Mouse (Mus musculus) urinary bladder, postnatal 14 days (tissue): ENCODE data around the gene Pus7l.

ENCODE experiments used
- DNase-seq: peaks from one replicate; pipeline ENCODE4 v3.0.0; 2021; ENCODE audit warnings: low spot score

Gene Pus7l

DNA sequence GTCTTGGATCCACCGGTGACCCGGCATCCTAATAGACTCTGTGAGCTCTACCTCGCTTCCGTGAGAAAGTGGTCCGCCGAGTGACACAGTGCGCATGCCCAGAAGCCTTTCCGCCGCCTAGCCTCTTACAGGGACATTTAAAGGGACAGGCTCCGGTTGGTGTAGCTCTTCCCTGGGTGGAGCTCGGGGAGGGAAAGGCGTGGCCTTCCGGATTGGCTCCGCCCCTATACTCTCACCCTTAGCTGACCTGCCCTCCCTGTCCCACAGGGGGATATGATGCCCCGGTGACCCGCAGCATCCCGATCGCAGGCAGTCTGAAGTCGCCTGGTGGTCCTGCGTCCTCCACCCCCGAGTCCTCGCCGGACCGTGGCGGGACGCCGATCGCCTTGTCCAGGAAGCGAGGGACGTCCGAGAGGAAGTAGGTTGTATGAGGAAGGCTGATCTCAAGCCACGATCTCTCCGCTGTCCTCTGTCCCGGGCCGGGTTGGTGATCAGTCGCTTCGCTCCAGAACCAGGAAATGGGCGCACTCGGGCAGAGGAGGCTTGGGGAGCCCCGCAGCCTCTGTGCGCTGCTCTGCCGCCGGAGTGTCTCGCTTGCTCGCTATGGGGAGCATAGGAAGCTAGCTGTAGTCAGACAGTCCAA lies at the start of gene Pus7l, which contains the start of gene Irak4:
Pus7l (minus strand) TSS at position 139 of the 643 bp plus-strand sequence.
Irak4 (plus strand) TSS at position 235 of the 643 bp plus-strand sequence.
- peak; percentile 94 for DNase-seq

GRCm38 (mm10) chr15:94591356-94591755 lies 48.0 kb upstream of the Pus7l start:
- DNase-seq: peak; percentile 50

- DNase-seq: no peak
These were observed 46.7 kb upstream of the Pus7l start for GRCm38 (mm10) chr15:94590083-94590482.

- DNase-seq: peak; percentile 99
These were observed 46.1 kb upstream of the Pus7l start, which contains the start of gene Twf1 for GRCm38 (mm10) chr15:94589219-94590075. Gene Twf1, minus strand, starts transcription at chr15:94589889.

DNA sequence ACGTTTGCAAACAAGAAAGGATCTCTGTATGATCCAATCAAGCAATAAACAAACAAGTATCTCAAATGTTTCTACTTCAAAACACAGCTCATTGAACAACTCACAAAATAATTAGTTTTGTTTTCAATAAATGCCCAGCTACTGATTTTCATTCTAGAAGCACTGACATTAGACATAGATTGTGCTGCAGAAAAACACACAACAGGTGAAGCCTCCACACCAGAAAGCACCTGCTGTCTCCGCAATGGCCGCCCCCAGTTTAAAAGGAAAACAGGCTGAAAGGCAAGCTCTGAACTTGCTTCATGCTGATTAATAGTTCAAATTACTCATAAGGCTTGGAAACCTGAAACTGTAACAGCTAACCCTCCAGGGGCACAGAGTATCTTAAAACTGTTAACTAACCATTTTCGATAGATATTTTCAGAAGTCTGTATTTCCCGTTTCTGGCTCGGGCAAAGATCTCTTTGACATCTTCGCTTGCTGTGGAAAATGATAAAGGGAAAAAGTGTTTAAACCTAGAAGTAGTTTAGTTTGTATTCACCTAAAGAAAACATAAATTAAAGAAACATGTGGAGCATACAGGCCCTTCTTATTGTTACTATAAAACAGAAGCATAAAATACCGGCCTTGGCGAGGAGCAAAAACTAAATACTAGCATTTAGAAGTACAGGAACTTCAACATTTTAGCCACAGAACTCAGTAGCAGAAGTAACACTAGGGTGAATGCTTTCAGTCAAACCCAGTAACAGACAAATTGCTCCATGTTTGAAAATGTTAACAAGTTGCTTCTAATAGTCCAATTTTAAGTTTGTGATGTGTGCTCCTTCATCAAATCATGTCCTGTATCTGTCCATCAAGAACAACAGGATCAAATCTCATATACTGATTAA lies 44.7 kb upstream of the Pus7l start:
- no peak for DNase-seq

- DNase-seq: no peak
These were observed 41.4 kb upstream of the Pus7l start for GRCm38 (mm10) chr15:94584738-94585137.

DNA sequence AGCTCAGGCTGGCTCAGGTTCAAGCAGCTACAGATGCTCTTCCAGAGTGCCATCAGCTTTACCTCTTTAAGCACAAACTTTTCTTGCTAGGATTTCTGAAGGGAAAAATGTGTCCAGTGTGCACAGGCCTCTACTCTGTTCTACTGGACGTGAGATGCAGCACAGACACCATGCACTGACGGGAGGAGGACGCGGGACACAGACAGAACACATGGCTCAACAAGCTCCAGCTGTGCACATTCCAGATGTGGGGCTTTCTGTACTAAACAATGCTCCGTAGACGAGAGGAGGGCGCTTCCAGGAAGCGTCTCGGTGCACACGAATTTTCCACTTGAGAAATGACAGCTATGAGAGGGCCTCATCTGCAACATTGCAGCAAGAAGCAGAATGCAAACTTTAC lies 39.8 kb upstream of the Pus7l start:
- DNase-seq: no peak

- no peak for DNase-seq
These were observed 38.8 kb upstream of the Pus7l start for GRCm38 (mm10) chr15:94582000-94582593.

DNA sequence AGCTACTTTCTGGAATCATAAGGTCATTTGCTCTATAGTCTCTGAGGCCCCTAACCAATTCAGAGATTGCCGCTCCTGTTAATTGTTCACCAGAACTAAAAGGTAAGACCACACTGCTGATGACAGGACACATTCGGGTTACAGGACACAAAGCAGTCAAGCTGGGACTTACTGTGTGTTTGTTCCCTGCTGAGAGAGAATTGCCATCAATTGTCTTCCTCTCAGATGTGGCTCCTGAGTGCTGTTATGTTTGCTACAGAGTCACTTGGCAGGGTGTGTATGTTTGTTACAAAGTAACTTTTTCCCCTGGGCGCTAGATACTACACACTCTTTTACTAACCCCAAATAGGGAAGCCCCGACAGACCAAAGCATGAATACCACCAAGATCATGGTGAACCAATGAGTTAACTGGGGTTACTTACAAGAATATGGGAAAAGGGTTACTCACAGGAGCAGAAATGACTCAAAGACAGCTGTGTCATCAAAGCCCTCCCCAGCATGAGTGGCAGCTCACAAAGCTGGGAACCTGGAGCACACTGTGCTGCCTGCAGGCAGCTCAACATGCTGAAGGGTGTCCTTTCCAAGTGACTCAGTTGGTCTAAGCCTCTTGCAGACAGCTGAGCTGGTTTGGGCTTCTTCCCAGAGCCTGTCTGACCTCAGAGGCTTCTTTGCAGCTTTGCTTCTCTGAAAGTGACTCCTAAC lies 31.4 kb upstream of the Pus7l start:
- no peak for DNase-seq

DNA sequence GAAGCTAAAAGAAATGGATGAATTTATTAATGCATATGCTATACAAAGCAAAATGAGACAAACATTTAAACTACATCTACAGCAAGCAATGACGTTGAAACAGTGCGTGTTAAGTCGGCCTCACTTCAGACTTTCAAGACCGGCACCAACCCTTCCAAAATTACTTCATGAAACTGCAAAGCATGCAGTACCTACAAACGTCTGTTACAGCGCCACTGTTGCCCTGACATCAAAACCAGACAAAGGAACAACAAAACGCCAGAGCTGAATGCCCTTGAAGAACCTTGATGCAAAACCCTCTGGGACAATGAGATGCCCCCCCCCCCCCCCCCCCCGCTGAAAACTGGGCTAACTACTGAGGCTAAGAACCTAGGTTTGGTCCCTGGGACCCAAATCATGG lies 29.4 kb upstream of the Pus7l start:
- no peak for DNase-seq

DNA sequence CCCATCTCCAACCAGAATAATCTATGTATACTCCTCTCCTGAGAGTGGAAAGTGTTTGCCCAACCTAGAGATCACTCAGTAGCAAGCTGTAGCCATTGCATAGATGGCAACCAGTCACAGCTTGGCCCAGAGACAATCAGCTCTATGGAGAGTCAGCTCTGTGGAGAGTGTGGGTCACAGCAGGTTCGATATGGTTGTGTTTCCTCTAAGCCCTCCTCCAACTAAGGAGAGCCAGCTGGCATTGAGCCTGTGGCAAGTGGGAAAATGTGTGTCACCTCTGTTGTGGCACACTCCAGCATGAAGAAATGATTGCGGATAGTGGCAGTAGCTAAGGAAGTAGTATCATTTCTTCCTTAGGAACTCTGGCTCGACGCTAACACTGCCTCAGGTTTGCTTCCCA lies 28.2 kb upstream of the Pus7l start:
- no peak for DNase-seq

DNA sequence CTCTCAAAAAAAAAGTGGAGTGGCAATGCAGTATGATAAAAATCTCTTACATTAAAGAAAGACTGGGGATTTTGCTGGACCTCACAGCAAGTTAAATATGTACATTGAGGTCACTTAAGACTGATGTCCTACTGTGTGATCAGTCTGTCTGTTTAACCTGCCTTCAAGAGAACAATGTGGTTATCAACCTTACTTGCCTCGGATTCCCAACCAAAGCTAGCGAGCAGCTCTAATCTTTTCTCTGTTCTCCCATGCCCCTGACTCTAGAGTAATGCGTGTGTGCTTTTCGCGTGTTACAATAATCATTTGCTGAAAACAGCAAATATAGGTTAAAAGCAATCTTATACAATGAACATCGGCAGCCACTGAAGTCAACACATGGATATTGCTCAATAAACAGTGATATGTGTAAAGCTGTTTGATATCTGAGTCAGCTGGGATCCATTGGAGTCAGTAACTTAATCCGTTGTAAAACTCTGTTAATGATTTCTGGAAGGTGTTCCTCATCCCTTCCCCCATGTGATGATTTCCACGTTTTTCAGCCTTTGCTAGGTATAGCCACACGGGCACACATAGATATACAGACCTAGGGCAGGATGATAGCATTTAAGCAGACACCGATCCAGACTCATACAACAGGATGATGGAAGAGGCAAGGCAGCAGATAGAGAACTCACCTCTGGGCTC lies 25.3 kb upstream of the Pus7l start:
- no peak for DNase-seq

GRCm38 (mm10) chr15:94565854-94566253 lies 22.5 kb upstream of the Pus7l start:
- DNase-seq: no peak

DNA sequence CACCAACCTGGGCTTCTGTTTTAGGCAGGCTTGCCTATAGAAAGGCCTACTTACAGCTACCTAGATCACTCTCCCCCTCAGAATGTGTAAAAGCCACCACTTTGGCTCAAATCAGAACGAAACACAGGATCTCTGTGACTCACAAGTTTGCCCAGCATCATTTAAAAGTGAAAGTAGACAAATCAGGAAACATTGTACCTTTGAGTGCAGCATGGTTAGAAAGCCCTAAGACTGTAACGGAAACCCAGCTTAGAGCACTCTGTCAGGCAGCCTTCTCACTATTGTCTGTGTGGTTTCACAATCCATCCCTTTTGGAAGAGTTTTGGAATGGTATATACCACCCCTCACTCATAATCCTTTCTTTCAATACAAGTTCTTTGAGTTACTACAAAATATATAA lies 21.6 kb upstream of the Pus7l start:
- DNase-seq: no peak

DNA sequence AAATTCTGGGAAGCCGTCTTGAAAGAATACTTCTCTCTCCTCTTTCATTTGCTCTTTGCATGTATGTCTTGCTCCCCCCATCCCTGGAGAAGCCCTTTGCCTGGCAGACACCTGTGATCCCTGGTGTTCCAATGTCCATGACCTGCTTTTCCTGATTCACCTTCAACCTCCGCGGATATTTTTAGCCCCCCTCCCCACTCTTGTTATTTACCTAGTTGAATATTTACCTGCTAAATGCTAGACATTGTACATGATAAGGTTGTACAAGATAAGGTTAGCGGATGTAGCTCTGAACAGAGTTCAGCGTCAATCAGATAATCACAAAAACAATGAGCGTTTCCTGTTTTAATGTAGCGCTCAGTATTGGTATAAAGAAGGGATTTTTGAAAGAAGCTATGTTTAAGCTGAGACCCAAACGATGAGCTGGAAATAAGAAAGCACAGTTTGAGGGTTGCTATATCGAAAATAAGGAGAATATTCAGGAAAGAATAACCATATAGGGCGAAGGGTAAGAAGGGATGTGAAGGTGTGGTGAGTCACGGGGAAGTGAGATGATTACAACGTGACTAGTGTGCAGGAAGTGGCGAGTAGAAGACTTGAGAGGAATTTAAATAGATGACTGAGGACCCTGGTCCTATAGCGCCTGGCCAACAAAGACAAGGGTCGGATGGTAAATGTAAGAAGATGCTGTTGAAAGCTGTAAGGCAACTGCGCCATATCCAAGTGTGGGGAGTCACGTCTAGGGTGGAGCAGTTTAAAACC lies 15.7 kb upstream of the Pus7l start:
- DNase-seq: no peak

GRCm38 (mm10) chr15:94557442-94557841 lies 14.1 kb upstream of the Pus7l start:
- DNase-seq: peak; percentile 91

- no peak for DNase-seq
These were observed 10.2 kb upstream of the Pus7l start for GRCm38 (mm10) chr15:94553536-94553935.

- DNase-seq: no peak
These were observed 1.5 kb upstream of the Pus7l start for GRCm38 (mm10) chr15:94544844-94545243.

DNA sequence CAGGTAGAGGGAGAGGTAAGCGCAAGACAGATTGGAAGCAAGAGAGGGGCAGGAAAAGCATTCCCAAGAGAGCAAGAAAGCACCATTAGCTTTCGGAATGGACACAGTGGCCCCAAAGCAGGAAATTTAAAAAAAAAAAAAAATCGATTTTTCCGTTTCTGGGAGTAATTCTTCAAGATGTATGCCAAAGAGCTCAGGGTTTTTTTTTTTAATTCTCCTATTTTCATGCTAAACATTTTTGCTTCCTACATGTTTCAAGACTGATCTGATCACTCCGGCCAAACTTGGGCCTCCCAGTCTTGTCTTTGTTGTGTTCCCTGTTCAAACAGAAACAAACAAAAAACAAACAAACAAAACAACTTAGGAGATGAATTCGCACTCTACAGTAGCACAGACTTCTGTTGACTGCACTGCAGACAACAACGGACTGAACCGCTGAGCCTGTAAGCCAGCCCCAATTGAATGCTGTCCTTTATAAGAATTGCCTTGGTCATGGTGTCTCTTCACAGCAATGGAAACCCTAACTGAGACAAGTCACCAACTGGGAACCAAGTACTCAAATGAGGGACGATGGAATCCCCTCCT lies 797 bp upstream of the Pus7l start:
- DNase-seq: no peak
